Mouse (Mus musculus): ENCODE results near the gene Apoc1.

- TF ChIP-seq CTCF (IDR thresholded peaks at IDR 0.05; ENCODE audit: low read depth, low read length) (no peak), POLR2A (IDR thresholded peaks at IDR 0.05; ENCODE audit: extremely low read depth, insufficient read depth, low read length) (no peak)
Observed at GRCm38 (mm10) chr7:19671511-19671910, 20.9 kb downstream of the Apoc1 start.
